Mouse (Mus musculus) kidney, adult 2 months (tissue): Measurements from ENCODE around the gene Frem1.

Source experiments
- CTCF ChIP-seq: fragments of 200-500 bp; conservative IDR thresholded peaks from 2 replicates; pipeline ENCODE4 v1.5.1; 2011; ENCODE audit warnings: low read depth, mild to moderate bottlenecking, control low read depth, low read length, moderate library complexity, mixed read lengths; ENCODE audit not compliant: insufficient read depth, insufficient read length
- POLR2A ChIP-seq: fragments of 200-500 bp; IDR thresholded peaks from one replicate; pipeline ENCODE4 v1.6.1; 2011; ENCODE audit warnings: low read depth, low read length, control low read depth

DNA sequence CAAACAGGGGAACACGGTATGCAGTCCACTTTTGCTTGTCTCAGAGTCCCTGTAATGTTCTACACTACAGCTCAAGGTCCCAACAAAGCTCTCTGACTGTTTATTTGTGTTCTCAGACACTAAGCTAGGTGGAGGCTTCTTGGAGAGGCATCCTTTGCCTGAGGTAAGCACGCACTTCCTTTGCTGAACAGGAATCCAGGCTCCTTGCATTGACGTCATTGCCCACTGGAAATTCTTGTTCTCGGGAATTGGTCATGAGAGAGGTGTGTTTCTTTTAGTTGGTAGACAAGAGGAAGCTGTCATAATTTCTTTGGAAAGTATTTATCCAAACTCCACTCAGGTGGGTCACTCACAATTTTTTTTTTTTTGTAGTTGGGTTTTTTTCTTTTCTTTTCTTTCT lies 176.6 kb downstream of the Frem1 start:
- no peak for TF ChIP-seq CTCF
- no peak for TF ChIP-seq POLR2A
